Mouse (Mus musculus): Measurements from ENCODE around the gene Dnah12. TPM values are rescaled to one million over a fixed set of nuclear protein-coding genes. Genes with fewer than 3 reads are reported as not detected.

Dnah12 gene
- polyA plus RNA-seq, 1 experiment = not detected

DNA sequence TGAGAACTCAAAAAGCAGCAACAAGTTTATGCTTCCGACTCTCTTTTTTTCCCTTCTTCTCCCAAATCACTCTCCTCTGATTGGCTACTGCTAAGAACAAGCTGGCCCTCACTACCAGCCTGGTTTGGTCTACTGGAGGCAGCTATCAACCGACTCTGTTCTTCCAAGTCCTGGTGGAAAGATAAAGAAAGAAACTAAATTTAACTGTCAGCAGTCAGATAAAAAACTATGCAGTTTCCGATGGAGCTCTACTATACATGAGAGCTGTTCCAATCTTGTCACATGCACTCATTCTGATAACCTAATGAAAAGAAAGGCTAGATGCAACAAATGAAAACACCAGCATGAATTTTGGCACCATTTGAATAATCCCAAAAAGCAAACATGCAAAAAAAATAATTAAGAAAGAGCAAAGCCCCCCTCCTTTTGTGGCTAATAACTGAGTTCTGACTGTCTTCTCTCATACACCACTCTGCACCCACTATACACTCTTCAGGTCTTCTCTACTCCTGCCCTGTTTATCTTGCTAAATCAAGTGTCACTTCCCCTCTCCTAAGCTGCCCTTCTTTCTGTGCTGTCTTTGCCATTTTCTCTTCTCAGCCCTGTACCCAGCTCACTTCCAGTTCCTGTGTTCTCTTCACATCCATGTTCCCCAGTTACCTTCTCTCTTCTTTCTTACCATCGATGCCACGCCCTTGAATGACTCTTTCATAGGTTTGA is 230.8 kb downstream of the Dnah12 start:
- Histone ChIP-seq H3K27ac (ENCODE audit: insufficient read depth, low read depth, low read length) (no peak overlapping the region), H3K4me1 (ENCODE audit: control insufficient read depth, insufficient read depth, insufficient read length, low read length) (no peaks in the 10 kb centered on the region), H3K36me3 (ENCODE audit: control insufficient read depth, insufficient read depth, low read length) (peaks cover 34% of the 10 kb centered on the region), H3K27me3 (ENCODE audit: control insufficient read depth, insufficient read depth, low read length) (no peaks in the 10 kb centered on the region), H3K4me3 (ENCODE audit: low read depth, low read length) (no peak overlapping the region)
- TF ChIP-seq POLR2A (IDR thresholded peaks at IDR 0.05; ENCODE audit: low read depth, low read length) = no peak
- TF ChIP-seq CTCF (IDR thresholded peaks at IDR 0.05; ENCODE audit: extremely low read depth, insufficient read length, insufficient replicate concordance, low read depth, low read length) = no peak
- WGBS = 87% methylated on average over 5 of the region's 5 CpGs

DNA sequence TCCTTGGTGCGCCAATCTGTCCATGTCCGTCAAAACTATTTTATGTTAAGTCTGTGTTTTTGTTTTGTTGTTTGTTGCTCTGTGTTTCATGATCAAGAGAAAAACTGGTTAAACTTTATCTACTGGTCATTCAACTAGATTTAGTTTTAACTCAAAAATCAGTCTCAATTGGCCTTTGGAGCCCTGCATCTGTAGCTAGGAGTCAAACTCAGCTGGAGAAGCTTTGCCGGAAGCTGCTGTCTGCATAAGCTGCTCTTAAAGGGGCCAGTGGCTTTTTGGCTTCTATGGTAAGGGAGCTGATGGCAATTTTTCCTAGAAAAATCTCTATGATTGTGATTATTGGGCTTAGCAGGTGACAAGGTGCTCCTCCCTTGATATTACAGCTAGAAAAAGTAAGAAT is 241.8 kb downstream of the Dnah12 start:
- no peaks in the 10 kb centered on the region for H3K27me3 ChIP-seq (ENCODE audit: control insufficient read depth, insufficient read depth, low read length)
- no peak overlapping the region for H3K27ac ChIP-seq (ENCODE audit: insufficient read depth, low read depth, low read length)
- H3K4me1 ChIP-seq (ENCODE audit: control insufficient read depth, insufficient read depth, insufficient read length, low read length) = no peaks in the 10 kb centered on the region
- no peak overlapping the region for H3K4me3 ChIP-seq (ENCODE audit: low read depth, low read length)
- TF ChIP-seq CTCF (IDR thresholded peaks at IDR 0.05; ENCODE audit: extremely low read depth, insufficient read length, insufficient replicate concordance, low read depth, low read length) = no peak
- no peak for TF ChIP-seq POLR2A (IDR thresholded peaks at IDR 0.05; ENCODE audit: low read depth, low read length)
- peaks cover 14% of the 10 kb centered on the region for H3K36me3 ChIP-seq (ENCODE audit: control insufficient read depth, insufficient read depth, low read length)
- 96% methylated on average over 3 of the region's 3 CpGs for WGBS

DNA sequence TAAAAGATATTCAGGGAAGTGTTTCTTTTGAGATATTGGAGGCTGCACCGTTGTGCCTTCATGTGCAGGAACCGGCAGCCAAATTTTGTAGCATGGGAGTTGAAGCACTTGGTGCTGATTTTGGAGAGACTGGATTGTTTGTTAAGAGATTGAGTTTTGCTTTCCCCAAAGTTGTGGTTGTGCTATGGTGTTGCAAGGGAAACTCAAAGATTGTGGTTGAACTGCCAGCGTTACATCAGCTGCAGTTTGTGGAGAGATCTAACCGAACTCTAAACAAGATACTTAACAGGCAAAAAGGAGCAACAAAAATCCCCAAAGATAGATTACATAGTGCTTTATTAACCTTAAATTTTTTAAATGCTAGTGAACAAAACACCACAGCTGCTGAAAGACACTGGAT is 242.5 kb downstream of the Dnah12 start:
- Histone ChIP-seq H3K4me3 (ENCODE audit: low read depth, low read length) (no peak overlapping the region), H3K27ac (ENCODE audit: insufficient read depth, low read depth, low read length) (no peak overlapping the region), H3K36me3 (ENCODE audit: control insufficient read depth, insufficient read depth, low read length) (peaks cover 14% of the 10 kb centered on the region), H3K4me1 (ENCODE audit: control insufficient read depth, insufficient read depth, insufficient read length, low read length) (no peaks in the 10 kb centered on the region), H3K27me3 (ENCODE audit: control insufficient read depth, insufficient read depth, low read length) (no peaks in the 10 kb centered on the region)
- WGBS = 83% methylated on average over 4 of the region's 4 CpGs
- TF ChIP-seq CTCF (IDR thresholded peaks at IDR 0.05; ENCODE audit: extremely low read depth, insufficient read length, insufficient replicate concordance, low read depth, low read length) (no peak), POLR2A (IDR thresholded peaks at IDR 0.05; ENCODE audit: low read depth, low read length) (no peak)

Other genes with a start within 250 kb of the Dnah12 start
- gene Slmap, start 158.3 kb upstream of the Dnah12 start, polyA plus RNA-seq (2012; rRNA removed) = 14.5 and 25.1 TPM in 2 replicates
- gene Dennd6a, start 119.4 kb upstream of the Dnah12 start, polyA plus RNA-seq (2012; rRNA removed) = 4.8 and 8.6 TPM in 2 replicates
- 139 and 203 TPM in 2 replicates for gene Arf4, start 55.2 kb upstream of the Dnah12 start, polyA plus RNA-seq (2012; rRNA removed)
- gene Pde12, start 23.4 kb upstream of the Dnah12 start, polyA plus RNA-seq (2012; rRNA removed) = 4.2 and 5.3 TPM in 2 replicates
- gene Asb14, start 201.3 kb downstream of the Dnah12 start, polyA plus RNA-seq (2012; rRNA removed) = not detected in 2 replicates

All from small intestine, adult 2 months (tissue).